Mouse (Mus musculus): ENCODE results near the gene Vamp2. TPM values are rescaled to one million over a fixed set of nuclear protein-coding genes. Genes with fewer than 3 reads are reported as not detected.
A peak's percentile ranks its signal among the peaks of the same experiment; 100 is the strongest.

Vamp2 gene
- polyA plus RNA-seq, 1 experiment from 2014 or later = 174 TPM

DNA sequence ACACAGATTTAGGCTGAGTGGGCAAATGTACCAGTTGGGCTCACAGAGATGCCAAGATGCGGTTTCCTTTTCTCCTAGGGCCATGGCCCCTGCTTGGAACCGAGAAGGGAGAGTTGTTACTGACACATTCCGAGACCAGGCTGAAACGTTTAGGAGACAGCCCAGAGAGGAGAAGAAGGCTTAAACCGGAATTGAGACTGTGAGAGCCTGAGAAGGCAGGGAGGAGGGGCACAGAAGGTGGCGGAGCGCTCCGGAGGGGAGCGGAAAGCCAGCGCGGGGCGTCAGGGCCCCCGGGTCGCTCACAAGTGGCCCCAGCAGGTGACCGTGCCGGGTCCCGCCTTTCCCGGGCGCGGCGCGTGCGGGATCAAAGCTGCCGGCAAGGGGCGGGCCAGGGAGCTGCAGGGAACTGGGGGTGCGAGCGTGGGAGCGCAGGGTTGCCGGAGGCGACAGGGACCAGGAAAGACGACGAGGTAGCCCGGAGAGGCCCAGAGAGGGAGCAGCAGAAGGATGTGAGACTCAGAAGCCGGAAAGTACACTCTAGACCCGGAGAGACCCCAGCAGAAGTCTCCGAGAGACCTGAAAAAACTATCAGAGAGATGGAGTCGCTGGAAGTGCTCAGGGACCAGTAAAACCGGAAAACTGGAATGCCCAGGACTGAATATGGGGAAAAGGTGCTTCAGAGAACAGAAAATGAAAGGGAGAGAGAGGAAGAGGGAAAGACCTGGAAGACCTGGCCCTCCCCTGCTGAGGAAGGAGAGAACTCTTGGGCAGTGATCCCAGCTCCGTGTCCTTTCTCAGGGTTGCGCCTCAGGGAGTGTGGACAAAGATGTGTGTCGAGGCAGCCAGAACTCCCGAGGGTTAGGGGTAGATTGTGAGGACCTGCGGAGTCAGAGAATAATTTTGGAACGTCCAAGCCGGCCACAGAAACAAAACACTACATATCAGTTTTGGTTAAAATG lies 29.7 kb downstream of the Vamp2 start:
- Histone ChIP-seq H3K4me2 (replicated peaks) (peak overlapping the region; percentile 97), H3K36me3 (no peaks in the 10 kb centered on the region), H3K9ac (peak overlapping the region; percentile 72), H3K27me3 (replicated peaks) (peaks cover 18% of the 10 kb centered on the region; the same call in 1 of the 2 replicates), H3K27ac (peak overlapping the region; percentile 64; the same call in 1 of the 2 replicates), H3K4me1 (peaks cover 36% of the 10 kb centered on the region), H3K9me3 (no peaks in the 10 kb centered on the region), H3K4me3 (peak overlapping the region; percentile 81)
- under 1% methylated on average over 45 of the region's 45 CpGs for WGBS
- ATAC-seq (ENCODE audit: low FRiP score, low read depth) = no peak

DNA sequence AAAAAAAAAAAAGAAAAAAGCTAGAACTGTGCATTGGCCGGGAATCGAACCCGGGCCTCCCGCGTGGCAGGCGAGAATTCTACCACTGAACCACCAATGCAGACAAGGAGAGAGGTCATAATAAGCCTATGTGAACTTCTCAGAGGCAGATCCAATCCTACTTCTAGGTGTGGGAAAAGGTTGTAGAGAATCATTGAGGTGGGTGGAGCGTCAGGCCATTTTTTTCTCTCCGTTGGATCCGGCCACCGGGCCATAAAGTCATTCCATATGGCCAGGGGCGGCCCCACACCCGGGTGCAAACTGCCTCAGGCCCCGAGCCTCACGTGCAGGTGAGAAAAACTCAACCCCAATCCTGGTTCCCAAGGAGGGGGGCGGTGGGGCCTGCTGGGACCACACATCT lies 30.5 kb downstream of the Vamp2 start:
- under 1% methylated on average over 15 of the region's 15 CpGs for WGBS
- Histone ChIP-seq H3K9ac (no peak overlapping the region), H3K27me3 (replicated peaks) (peaks cover 18% of the 10 kb centered on the region; the same call in 1 of the 2 replicates), H3K9me3 (no peaks in the 10 kb centered on the region), H3K4me1 (peaks cover 36% of the 10 kb centered on the region), H3K36me3 (no peaks in the 10 kb centered on the region), H3K4me2 (replicated peaks) (peak overlapping the region; percentile 97), H3K27ac (no peak overlapping the region), H3K4me3 (peak overlapping the region; percentile 81; the same call in 1 of the 2 replicates)
- no peak for ATAC-seq (ENCODE audit: low FRiP score, low read depth)

DNA sequence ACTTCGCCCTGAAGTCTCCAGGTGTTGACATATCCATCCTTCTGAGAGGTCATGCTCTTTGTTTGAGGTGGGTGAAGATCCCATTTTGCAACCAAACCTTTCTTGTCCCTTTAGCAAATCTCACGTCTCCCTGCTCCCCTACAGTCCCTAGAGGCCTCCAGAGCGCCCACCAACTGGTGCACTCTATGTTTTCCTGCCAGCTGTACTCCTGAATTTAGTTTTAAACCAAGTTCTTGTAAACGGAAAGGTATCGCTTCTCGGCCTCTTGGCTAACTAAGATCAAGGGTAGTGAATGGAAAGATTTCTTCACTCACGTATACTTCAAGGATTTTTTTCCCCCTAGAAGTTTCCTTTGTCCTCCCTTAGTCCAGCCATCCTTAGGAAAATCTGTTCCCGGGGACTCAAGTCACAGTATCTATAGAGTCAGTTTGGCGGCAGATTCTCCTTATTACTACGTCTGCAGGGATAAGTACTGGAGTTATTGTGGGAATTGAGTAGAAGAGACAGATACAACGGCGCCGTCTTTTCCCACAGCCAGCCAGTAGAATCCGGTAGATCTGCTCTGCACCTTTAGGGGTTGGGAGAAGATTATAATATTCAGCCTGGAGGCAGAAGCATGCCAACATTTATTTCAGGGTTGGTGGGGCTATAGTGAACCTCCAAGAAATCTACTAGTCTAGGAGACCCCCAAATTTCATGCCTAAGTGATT lies 31.3 kb downstream of the Vamp2 start:
- peak overlapping the region; percentile 97 for H3K4me2 ChIP-seq (replicated peaks)
- H3K4me3 ChIP-seq = peak overlapping the region; percentile 31; the same call in 1 of the 2 replicates
- H3K36me3 ChIP-seq = no peaks in the 10 kb centered on the region
- no peak for ATAC-seq (ENCODE audit: low FRiP score, low read depth)
- no peaks in the 10 kb centered on the region for H3K9me3 ChIP-seq
- peaks cover 18% of the 10 kb centered on the region; the same call in 1 of the 2 replicates for H3K27me3 ChIP-seq (replicated peaks)
- no peak overlapping the region for H3K27ac ChIP-seq
- H3K4me1 ChIP-seq = peaks cover 36% of the 10 kb centered on the region
- 17% methylated on average over 14 of the region's 14 CpGs for WGBS
- H3K9ac ChIP-seq = no peak overlapping the region

DNA sequence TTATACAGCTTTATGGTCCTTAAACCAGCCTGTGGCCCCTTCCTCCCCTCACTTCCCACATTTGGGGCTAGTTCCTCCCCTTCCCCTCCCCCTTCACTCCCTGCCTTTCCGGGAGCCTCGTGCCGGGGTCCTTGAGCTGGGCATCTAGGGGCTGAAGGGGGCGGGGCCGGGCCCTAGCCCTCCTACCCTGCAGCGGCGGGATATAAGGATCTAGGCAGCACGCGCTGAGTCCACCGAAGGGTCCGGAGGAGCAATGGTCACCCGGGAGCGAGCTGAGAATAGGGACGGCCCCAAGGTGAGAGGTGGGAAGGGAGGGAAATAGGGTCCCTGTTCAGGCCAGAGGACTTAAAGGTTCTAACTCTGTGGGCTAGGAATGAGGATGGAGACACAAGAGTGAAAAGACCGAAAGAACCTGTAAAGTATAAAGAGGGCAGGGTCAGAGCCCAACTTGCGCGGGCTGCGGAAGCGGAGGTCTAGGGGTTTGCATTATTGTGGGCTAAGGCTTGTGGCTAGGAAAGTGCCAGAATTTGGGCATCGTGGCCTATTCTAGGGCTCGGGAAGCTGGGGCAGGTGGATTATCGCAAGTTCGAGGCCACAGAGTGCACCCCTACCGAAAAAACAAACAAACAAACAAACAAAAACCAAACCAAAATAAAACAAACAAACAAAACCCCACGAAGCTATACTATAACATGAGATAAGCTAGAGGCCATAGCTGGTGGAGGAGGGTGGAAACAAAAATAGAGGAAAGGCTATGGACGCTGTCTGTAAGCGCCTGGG lies 32.1 kb downstream of the Vamp2 start, which contains the start of gene Hes7:
Hes7 (plus strand) TSS at position 184 of the 780 bp plus-strand sequence.
- no peaks in the 10 kb centered on the region for H3K9me3 ChIP-seq
- ATAC-seq (ENCODE audit: low FRiP score, low read depth) = no peak
- H3K27ac ChIP-seq = no peak within 1 kb of the TSS
- peak within 1 kb of the TSS; percentile 62 for H3K9ac ChIP-seq
- peak within 1 kb of the TSS; percentile 79 for H3K4me3 ChIP-seq
- 1% methylated on average over 27 of the region's 27 CpGs for WGBS
- peaks cover 18% of the 10 kb centered on the region; the same call in 1 of the 2 replicates for H3K27me3 ChIP-seq (replicated peaks)
- no peaks in the 10 kb centered on the region for H3K36me3 ChIP-seq
- peak within 1 kb of the TSS; percentile 97 for H3K4me2 ChIP-seq (replicated peaks)
- H3K4me1 ChIP-seq = peaks cover 36% of the 10 kb centered on the region

DNA sequence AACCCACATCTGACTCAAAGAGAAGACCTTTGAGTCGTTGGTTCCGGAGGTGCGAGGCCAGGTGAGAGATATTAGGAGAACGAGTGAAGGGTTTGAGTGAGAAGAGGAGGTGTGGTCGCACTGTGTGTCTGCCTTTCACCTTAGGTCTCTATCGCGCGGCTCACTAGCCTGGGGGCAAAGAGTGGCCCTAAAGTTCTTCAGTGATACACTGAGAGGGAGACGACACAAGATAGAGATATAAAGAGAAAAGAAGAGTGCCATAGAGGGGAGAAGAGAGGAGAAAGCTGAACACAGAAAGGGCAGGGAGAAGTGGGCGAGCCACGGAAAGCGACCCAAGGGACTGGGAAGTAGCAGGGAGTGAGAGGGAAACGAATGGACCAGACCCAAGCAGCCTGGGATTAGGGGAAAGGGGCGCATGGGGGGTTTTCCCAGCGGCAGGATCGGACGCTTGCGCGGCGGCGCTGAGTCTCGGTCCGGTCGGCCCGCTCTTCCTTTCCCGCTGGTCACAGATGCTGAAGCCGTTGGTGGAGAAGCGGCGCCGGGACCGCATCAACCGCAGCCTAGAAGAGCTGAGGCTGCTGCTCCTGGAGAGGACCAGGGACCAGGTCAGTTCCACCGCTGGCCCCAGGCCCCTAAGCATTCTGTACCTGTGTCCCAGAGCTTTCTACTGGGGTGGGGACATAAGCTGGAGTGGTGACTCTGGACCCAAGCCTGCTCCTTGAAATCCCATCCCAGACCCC lies 32.9 kb downstream of the Vamp2 start:
- H3K4me1 ChIP-seq = peaks cover 42% of the 10 kb centered on the region
- peak overlapping the region; percentile 97 for H3K4me2 ChIP-seq (replicated peaks)
- no peak overlapping the region for H3K27ac ChIP-seq
- under 1% methylated on average over 33 of the region's 33 CpGs for WGBS
- H3K4me3 ChIP-seq = peak overlapping the region; percentile 79
- H3K9me3 ChIP-seq = no peaks in the 10 kb centered on the region
- ATAC-seq (ENCODE audit: low FRiP score, low read depth) = no peak
- peak overlapping the region; percentile 62 for H3K9ac ChIP-seq
- peaks cover 18% of the 10 kb centered on the region; the same call in 1 of the 2 replicates for H3K27me3 ChIP-seq (replicated peaks)
- H3K36me3 ChIP-seq = no peaks in the 10 kb centered on the region

DNA sequence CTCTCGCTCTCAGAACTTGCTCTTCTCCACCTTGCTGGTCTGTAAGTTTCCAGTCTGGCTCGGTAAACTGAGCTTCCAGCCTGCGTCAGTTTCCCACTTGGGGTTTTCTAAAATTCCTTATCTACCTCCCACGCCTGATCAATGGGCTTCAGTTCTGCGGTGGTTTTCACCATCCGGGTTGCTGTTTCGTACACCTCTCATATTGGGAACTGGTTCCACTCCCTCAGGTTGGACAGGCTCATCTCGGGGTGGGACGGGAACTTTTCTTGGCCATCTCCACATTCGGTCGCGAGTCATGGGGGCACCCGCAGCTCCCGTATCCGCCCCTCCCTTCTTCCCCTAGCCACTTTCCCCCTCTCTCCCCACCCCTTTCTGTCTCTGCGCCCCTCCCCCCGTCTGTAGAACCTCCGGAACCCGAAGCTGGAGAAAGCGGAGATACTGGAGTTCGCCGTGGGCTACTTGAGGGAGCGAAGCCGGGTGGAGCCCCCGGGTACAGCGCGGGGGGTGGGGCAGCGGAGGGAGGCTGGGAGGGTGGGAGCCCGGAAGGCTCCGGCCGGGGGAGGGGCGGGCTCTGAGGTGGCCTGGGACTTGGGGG lies 33.5 kb downstream of the Vamp2 start:
- Histone ChIP-seq H3K9ac (peak overlapping the region; percentile 62), H3K4me2 (replicated peaks) (peak overlapping the region; percentile 97), H3K27ac (peak overlapping the region; percentile 50; the same call in 1 of the 2 replicates), H3K4me1 (peaks cover 46% of the 10 kb centered on the region), H3K4me3 (peak overlapping the region; percentile 79), H3K9me3 (no peaks in the 10 kb centered on the region), H3K36me3 (no peaks in the 10 kb centered on the region), H3K27me3 (replicated peaks) (peaks cover 17% of the 10 kb centered on the region; the same call in 1 of the 2 replicates)
- no peak for ATAC-seq (ENCODE audit: low FRiP score, low read depth)
- WGBS = under 1% methylated on average over 32 of the region's 32 CpGs

DNA sequence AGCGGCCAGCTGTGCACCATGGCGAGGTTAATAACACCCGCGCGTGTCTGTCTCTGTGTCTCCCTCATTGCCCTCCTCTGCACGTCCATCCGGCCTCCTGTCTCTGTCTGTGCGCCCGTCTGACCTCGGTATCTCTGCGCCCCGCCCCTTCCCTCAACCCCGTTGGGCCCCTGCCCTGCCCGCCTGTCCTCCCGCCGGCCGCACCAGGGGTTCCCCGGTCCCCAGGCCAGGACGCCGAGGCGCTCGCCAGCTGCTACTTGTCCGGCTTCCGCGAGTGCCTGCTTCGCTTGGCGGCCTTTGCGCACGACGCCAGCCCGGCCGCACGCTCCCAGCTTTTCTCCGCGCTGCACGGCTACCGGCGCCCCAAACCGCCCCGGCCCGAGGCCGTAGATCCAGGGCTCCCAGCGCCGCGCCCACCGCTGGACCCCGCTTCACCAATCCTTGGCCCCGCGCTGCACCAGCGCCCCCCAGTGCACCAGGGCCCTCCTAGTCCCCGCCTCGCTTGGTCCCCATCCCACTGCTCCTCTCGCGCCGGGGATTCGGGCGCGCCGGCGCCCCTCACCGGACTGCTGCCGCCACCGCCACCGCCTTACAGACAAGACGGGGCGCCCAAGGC lies 34.2 kb downstream of the Vamp2 start, which contains the start of gene 9130213A22Rik:
9130213A22Rik (minus strand) TSS at position 254 of the 616 bp plus-strand sequence.
- H3K27me3 ChIP-seq (replicated peaks) = peaks cover 17% of the 10 kb centered on the region; the same call in 1 of the 2 replicates
- H3K27ac ChIP-seq = peak within 1 kb of the TSS; percentile 50
- H3K4me2 ChIP-seq (replicated peaks) = peak within 1 kb of the TSS; percentile 97
- ATAC-seq (ENCODE audit: low FRiP score, low read depth) = peak; percentile 70
- H3K4me1 ChIP-seq = peaks cover 40% of the 10 kb centered on the region
- WGBS = under 1% methylated on average over 66 of the region's 66 CpGs
- peak within 1 kb of the TSS; percentile 62 for H3K9ac ChIP-seq
- H3K4me3 ChIP-seq = peak within 1 kb of the TSS; percentile 79
- H3K36me3 ChIP-seq = no peaks in the 10 kb centered on the region
- no peaks in the 10 kb centered on the region for H3K9me3 ChIP-seq

DNA sequence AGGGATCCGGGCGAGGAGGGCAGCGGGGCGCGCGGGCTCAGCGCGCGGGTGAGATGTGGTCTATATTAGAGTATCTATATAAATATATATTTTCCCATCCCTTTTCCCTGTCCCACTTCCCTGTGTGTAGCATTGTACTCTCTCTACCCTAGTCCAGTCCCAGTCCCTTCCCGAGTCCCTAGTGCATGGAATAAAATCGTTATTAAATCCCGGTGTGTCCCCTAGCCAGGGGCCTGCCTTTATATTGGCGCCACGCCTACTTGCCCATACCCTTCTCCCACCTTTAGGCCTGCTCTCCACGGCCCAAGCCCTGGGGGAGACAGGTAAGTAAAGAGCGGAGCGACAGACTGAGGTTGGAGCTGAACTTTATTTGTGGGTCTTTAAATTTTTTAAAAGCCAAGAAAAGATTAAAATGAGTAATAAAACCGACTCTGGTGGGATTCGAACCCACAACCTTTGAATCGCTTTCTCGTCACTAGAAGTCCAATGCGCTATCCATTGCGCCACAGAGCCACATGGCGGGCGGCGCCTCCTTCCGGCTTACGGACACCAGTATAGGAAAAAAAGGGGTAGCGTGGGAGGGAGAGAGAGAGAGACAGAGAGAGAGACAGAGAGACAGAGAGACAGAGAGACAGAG lies 34.9 kb downstream of the Vamp2 start:
- WGBS = 1% methylated on average over 29 of the region's 29 CpGs
- no peaks in the 10 kb centered on the region for H3K9me3 ChIP-seq
- peak overlapping the region; percentile 97 for H3K4me2 ChIP-seq (replicated peaks)
- no peaks in the 10 kb centered on the region for H3K36me3 ChIP-seq
- H3K9ac ChIP-seq = peak overlapping the region; percentile 62
- H3K27ac ChIP-seq = peak overlapping the region; percentile 50; the same call in 1 of the 2 replicates
- H3K27me3 ChIP-seq (replicated peaks) = peaks cover 19% of the 10 kb centered on the region; the same call in 1 of the 2 replicates
- peaks cover 39% of the 10 kb centered on the region for H3K4me1 ChIP-seq
- peak overlapping the region; percentile 79 for H3K4me3 ChIP-seq
- peak; percentile 8 for ATAC-seq (ENCODE audit: low FRiP score, low read depth)

DNA sequence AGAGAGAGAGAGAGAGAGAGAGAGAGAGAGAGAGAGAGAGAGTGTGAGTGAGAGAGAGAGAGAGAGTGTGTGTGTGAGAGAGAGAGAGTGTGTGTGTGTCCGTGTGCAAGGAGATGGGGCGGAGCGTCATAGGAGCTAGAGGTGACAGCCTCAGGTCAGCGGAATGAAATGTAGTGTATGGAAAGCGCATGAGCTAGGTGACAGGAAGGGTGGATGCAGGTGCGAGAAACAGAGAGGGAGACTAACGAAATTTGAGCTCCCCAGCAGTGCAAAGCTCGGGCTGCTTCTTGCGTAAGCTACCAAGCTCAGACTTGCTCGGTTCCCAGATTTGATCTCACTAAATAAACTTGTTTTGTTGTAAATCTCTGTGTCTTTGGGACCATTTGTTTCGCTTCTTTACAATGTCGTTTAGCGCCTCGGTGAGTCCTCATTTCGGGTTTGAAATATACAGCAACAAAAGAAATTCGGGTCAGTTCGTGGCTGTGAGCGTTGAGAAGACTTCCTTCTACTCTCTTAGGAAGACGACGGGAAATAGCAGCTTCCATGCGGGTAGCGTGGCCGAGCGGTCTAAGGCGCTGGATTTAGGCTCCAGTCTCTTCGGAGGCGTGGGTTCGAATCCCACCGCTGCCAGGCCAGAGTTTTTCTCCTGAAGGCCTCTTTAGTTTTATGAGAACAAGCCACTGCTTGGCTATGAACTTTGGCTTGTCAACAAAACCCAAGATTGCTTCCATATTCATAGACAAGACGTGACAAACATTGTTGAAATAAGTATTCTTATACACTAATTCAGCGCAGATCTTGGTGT lies 35.6 kb downstream of the Vamp2 start:
- Histone ChIP-seq H3K27ac (no peak overlapping the region), H3K27me3 (replicated peaks) (peaks cover 19% of the 10 kb centered on the region; the same call in 1 of the 2 replicates), H3K4me3 (peak overlapping the region; percentile 79), H3K4me2 (replicated peaks) (peak overlapping the region; percentile 97), H3K9ac (peak overlapping the region; percentile 29; the same call in 1 of the 2 replicates), H3K4me1 (peaks cover 37% of the 10 kb centered on the region), H3K9me3 (no peaks in the 10 kb centered on the region), H3K36me3 (no peaks in the 10 kb centered on the region)
- peak; percentile 68 for ATAC-seq (ENCODE audit: low FRiP score, low read depth)
- under 1% methylated on average over 31 of the region's 31 CpGs for WGBS

Measured in neural tube, embryonic 12.5 days (tissue).